Mouse (Mus musculus) hindbrain, embryonic 15.5 days (tissue): ENCODE results near the gene Psmb11. TPM values are rescaled to one million over a fixed set of nuclear protein-coding genes. Genes with fewer than 3 reads are reported as not detected.

Experiments used
- ATAC-seq: fragments of 200-750 bp; cut with Nextera tagmentation; 2 replicates; pipeline ENCODE4 v1.8.0; 2017; ENCODE audit warnings: low read depth, moderate number of reproducible peaks, moderate TSS enrichment; ENCODE audit not compliant: low FRiP score
- H3K27ac ChIP-seq: fragments of 300-500 bp; sonication (generic); replicated peaks from 2 replicates; pipeline ENCODE4 v1.5.1; 2015; ENCODE audit warnings: mild to moderate bottlenecking, inconsistent platforms
- H3K27me3 ChIP-seq: fragments of 300-500 bp; sonication (generic); 2 replicates; pipeline ENCODE4 v1.6.1; 2015; ENCODE audit warnings: control low read depth, inconsistent platforms
- H3K36me3 ChIP-seq: fragments of 300-500 bp; sonication (generic); 2 replicates; pipeline ENCODE4 v1.6.1; 2015; ENCODE audit warnings: control low read depth, inconsistent platforms
- H3K4me1 ChIP-seq: fragments of 300-500 bp; sonication (generic); replicated peaks from 2 replicates; pipeline ENCODE4 v1.6.1; 2015; ENCODE audit warnings: control low read depth, inconsistent platforms
- H3K4me2 ChIP-seq: fragments of 300-500 bp; sonication (generic); 2 replicates; pipeline ENCODE4 v1.6.1; 2015; ENCODE audit warnings: moderate library complexity, mild to moderate bottlenecking, inconsistent platforms
- H3K4me3 ChIP-seq: fragments of 300-500 bp; sonication (generic); 2 replicates; pipeline ENCODE4 v1.5.1; 2015; ENCODE audit warnings: mild to moderate bottlenecking, inconsistent platforms
- H3K9ac ChIP-seq: fragments of 300-500 bp; sonication (generic); 2 replicates; pipeline ENCODE4 v1.6.1; 2015; ENCODE audit warnings: inconsistent platforms
- H3K9me3 ChIP-seq: fragments of 300-500 bp; sonication (generic); 2 replicates; pipeline ENCODE4 v1.6.1; 2016; ENCODE audit warnings: control low read depth, inconsistent platforms
- WGBS: fragments of 180-500 bp; shearing (Covaris S2); methylation state at CpG from one replicate; pipeline ENCODE4 v1.1.7; 2015; 5-methylcytosine and 5-hydroxymethylcytosine counted together
- polyA plus RNA-seq: library from polyadenylated mRNA; unstranded; fragments of >200 nt; fragmentation: Nextera tagmentation; extraction: Ambion mirVana; gene quantifications from 2 replicates; pipeline ENCODE4 v1.2.1, GENCODE M21; 2015

The Psmb11 gene
- polyA plus RNA-seq = not detected in 2 replicates

DNA sequence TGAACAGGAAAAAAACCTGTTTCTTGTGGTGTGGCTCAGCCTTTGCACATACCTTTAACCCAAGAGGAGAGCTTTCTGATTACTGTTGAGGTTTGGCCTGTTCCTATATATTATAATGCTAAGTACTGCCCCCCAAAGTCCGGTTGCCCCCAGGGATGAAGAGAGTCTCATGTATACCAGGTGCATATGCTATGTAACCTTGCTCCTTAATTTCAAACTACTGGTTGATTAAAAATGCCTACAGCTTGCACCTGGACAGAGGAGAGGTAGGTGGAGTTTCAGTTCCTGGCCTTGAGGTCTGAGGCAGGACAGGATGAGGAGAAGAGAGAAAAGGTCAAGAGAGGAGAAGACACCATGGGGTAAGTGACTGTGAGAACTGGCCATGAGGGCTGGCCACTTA, at the start of gene Psmb11:
Psmb11 (plus strand) TSS at position 301 of the 400 bp plus-strand sequence.
- H3K4me3 ChIP-seq = no peak within 1 kb of the TSS
- H3K27ac ChIP-seq = no peak within 1 kb of the TSS
- H3K4me2 ChIP-seq = no peak within 1 kb of the TSS
- no peak for ATAC-seq
- H3K4me1 ChIP-seq = peaks cover 11% of the 10 kb centered on the region
- H3K27me3 ChIP-seq = no peaks in the 10 kb centered on the region
- no peaks in the 10 kb centered on the region for H3K36me3 ChIP-seq
- 95% methylated on average over 1 of the region's 1 CpGs for whole genome bisulfite sequencing
- no peak within 1 kb of the TSS for H3K9ac ChIP-seq
- no peaks in the 10 kb centered on the region for H3K9me3 ChIP-seq

DNA sequence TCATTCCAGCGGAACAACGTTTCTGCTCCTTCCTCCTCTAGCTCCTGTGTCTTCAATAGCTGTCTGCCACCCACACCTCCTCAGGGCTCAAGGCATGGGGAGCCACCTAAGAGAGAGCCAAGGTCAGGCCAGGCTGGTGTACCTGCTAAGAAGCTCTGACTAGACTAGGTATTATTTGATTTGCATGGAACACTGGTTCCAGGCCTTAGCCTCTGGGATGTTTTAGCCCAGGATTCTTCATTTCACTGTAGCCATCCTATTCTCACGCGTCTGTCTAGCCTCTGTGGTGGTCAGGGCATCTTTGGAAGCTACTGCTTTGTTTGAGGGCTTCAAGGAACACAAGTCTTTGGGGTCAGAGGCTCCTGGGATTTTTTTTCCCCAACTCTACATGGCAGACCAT, 49.1 kb upstream of the Psmb11 start:
- Histone ChIP-seq H3K9ac (no peak overlapping the region), H3K4me1 (peaks cover 50% of the 10 kb centered on the region), H3K27me3 (peaks cover 27% of the 10 kb centered on the region), H3K27ac (0 out of 2 replicates have a peak overlapping the region, but pooled peaks have one; percentile 30), H3K36me3 (no peaks in the 10 kb centered on the region), H3K9me3 (no peaks in the 10 kb centered on the region), H3K4me3 (no peak overlapping the region), H3K4me2 (no peak overlapping the region)
- WGBS = 48% methylated on average over 4 of the region's 4 CpGs
- no peak for ATAC-seq

DNA sequence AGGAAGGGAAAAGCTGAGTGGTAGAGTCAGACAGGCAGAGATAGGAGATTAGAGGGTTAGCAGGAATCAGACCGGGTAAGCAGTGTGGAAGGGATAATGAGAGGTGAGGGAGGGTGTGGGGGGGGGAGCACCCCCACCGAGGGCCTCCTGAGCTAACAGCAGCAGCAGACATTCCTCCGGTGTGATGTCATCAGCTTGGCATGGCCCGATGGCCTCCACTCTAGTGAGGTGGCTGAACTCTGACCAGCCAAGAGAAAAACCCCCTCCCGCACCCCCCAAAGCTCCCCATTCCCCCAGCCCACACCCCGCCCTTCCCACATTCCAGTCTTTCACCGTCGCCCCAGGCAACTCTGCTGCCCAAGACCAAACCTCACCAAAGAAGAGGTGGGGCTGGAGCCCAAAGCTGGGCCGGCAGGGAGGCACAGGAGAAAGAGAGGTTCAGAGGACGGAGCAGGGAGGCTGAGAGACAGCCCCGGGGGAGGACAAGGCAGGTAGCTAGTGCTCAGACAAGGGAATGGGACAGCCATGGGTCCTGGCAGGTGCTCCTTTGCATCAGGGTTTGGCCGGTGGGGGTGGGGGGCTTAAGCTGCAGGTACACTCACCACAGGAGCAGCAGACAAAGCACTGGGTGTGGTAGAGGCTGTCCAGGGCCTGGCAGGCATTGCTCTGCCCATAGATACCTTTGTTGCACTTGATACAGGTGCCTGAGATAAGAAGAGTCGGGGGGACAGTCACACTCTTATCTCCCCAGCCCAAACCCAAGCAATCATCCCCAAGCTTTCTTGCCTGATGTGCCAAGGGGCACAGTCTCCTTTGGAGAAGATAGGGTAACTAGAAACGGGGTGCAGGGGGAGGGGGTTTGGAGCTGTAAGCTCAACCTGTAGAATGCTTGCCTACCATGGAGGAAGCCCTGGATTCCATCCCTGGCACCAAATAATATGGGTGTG, 48.2 kb upstream of the Psmb11 start:
- Histone ChIP-seq H3K27me3 (peaks cover 29% of the 10 kb centered on the region), H3K4me1 (peaks cover 55% of the 10 kb centered on the region), H3K27ac (0 out of 2 replicates have a peak overlapping the region, but pooled peaks have one; percentile 30), H3K9me3 (no peaks in the 10 kb centered on the region), H3K4me2 (peak overlapping the region; percentile 81), H3K36me3 (no peaks in the 10 kb centered on the region), H3K4me3 (no peak overlapping the region), H3K9ac (no peak overlapping the region)
- 8% methylated on average over 14 of the region's 14 CpGs for WGBS
- no peak for ATAC-seq

DNA sequence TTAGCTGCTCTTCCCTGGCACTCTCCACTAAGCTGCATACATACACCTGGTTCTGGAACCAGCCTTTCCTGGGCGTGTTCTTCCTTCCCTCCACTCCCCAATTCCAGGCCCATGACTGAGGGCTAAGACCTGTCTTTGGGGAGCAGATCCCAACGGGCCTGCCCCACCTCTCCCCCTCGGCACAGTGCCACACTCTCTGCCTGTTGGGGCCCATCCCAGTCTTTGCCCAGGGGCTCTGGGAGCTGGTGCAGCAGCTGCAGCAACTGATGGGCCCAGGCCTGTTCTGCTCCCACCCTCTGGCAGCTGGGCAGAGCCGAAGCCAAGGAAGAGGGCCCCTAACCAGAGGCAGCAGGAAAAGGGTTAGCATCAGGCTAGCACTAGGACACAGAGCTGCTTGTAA, 47.0 kb upstream of the Psmb11 start:
- Histone ChIP-seq H3K4me2 (peak overlapping the region; percentile 81), H3K27ac (no peak overlapping the region), H3K27me3 (peaks cover 33% of the 10 kb centered on the region), H3K36me3 (no peaks in the 10 kb centered on the region), H3K9me3 (no peaks in the 10 kb centered on the region), H3K9ac (no peak overlapping the region), H3K4me3 (peak overlapping the region; percentile 12), H3K4me1 (peaks cover 62% of the 10 kb centered on the region)
- 9% methylated on average over 4 of the region's 4 CpGs for WGBS
- no peak for ATAC-seq

DNA sequence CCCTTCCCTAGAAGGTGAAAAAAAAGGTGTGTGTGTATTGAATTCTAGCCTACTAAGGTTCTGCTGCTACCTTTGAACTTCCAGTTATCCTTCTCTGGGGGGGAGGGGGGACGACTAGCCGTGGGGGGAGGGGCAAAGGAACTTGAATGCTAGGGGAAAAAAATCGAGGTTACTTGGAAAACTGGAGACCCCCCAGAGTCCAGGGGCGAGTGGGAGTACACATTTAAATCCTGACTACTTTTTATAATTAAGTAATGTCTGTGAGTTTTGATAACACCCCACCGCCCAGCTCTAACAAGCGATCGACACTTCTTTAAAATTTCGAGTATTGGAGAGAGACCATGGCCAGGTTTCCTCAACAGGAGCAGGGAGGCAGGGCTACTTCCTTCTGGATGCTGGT, 46.2 kb upstream of the Psmb11 start:
- WGBS = 6% methylated on average over 8 of the region's 8 CpGs
- Histone ChIP-seq H3K4me2 (peak overlapping the region; percentile 81), H3K9ac (peak overlapping the region; percentile 5; the same call in 1 of the 2 replicates), H3K27ac (no peak overlapping the region), H3K9me3 (no peaks in the 10 kb centered on the region), H3K27me3 (peaks cover 34% of the 10 kb centered on the region), H3K4me1 (peaks cover 56% of the 10 kb centered on the region), H3K36me3 (no peaks in the 10 kb centered on the region), H3K4me3 (peak overlapping the region; percentile 51)
- no peak for ATAC-seq

DNA sequence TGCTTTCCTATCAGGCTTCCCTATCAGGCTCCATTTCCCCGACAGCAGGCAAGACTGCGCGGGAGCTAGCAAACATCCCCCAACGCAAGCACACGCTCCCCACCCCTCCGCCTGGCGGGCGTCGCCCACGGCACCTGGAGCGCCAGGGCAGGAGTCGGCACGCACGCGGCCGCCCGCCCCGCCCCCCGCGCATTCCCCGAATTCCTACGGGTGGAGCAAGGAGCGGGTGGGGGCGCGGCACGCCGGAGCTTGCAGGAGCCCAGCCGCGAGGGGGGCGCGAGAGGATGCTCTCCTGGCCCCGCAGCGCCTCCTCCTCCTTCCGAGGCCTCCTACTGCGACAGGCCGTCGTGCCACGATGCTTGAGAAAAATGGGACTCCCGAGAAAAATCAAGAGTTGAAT, 45.6 kb upstream of the Psmb11 start:
- ATAC-seq = no peak
- Histone ChIP-seq H3K9ac (peak overlapping the region; percentile 5; the same call in 1 of the 2 replicates), H3K9me3 (no peaks in the 10 kb centered on the region), H3K4me3 (peak overlapping the region; percentile 51), H3K36me3 (no peaks in the 10 kb centered on the region), H3K4me1 (peaks cover 55% of the 10 kb centered on the region), H3K4me2 (peak overlapping the region; percentile 81), H3K27me3 (peaks cover 34% of the 10 kb centered on the region), H3K27ac (no peak overlapping the region)
- WGBS = under 1% methylated on average over 39 of the region's 39 CpGs

DNA sequence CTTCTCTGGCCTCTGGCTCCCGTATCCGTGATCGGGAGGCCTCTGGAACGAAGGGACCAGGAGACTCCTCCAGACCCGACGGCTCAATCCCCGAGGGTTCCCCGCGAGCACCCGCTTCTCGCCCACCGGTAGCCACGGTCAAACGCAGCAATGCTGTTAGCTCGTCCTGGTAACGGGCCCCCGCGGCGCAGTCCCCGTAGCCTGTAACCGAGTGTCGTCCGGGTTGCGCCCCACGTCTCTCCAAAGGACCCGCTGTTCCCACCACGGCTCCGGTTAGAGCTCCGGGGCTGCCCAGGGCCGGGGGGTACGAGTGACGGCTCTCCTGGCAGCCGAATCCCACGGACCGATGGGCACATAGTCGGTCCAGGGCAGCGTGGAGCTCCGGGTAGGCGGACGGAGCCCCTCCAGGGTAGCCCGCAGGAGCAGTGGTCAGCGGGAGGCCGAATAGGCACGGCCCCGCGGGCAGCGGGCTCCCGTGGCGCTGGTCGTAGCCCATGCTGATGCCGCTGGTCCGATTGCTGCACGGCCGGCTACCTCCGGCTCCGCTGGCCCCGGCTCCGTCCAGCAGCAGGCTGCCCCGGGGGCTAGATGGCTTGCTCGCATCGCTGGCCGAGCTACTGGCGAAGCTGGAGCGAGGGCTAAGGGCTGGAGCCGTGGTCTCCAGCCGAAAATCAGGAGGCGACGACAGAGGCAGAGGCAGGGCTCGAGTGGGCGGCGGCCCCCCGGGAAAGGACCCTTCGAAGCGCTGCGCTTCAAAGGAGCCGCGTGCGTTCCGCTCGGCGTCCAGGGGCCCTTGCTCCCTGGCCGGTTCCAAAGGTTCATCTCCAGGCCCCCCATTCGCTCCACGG, 44.8 kb upstream of the Psmb11 start:
- peak overlapping the region; percentile 81 for H3K4me2 ChIP-seq

DNA sequence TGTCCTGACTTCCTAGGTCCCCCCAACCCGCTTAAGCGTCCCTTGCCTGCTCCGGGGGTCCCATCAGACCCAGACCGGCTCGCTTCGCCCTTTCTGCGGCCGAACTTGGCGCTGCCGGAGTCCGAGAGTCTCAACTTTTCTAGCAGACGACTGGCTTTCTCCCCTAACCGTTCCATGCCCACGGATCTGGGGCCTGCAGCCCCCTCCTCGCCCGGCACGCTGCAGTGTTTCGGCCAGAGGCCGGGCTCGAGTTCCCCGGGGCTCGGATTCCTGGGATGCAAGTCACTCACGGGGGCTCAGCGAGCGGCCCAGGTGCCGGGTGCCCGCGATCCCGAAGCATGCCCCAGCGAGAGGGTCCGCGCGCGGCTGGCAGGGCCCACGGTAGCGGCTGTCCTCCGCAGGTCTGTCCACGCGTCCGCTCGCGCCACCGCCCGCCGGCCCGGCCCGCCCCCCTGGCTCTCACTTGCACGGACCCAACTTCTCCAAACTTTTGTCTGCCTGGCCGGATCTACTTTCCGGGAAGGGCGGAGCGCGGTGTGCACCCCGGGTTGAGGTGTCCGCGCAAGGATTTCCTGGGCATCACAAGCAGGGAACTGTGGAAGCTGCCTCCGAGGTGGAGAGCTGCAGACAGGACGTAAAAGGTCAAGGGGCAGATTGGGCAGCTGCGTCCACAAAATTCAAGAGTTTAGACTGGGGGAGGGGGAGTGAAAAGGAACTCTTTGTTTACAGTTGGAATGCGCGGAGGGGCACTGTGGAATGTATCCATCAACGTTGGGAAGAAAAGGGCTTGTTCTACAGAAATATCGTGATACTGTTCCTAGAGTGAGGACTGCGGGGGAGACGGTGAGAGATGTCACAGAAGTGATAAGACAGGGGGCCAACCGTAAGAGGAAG, 43.9 kb upstream of the Psmb11 start, which contains the start of gene Ajuba:
Ajuba (minus strand) TSS at position 470 of the 894 bp plus-strand sequence.
- H3K4me2 ChIP-seq = peak within 1 kb of the TSS; percentile 81
- peaks cover 34% of the 10 kb centered on the region for H3K27me3 ChIP-seq
- H3K4me1 ChIP-seq = peaks cover 55% of the 10 kb centered on the region
- no peaks in the 10 kb centered on the region for H3K36me3 ChIP-seq
- WGBS = under 1% methylated on average over 59 of the region's 66 CpGs
- peak within 1 kb of the TSS; percentile 73 for H3K27ac ChIP-seq
- H3K9me3 ChIP-seq = no peaks in the 10 kb centered on the region
- peak within 1 kb of the TSS; percentile 49 for H3K9ac ChIP-seq
- peak; percentile 78 for ATAC-seq
- H3K4me3 ChIP-seq = peak within 1 kb of the TSS; percentile 51

More for the DNA sequence above, 44.8 kb upstream of the Psmb11 start:
- Histone ChIP-seq H3K27me3 (peaks cover 34% of the 10 kb centered on the region), H3K4me1 (peaks cover 55% of the 10 kb centered on the region), H3K9ac (peak overlapping the region; percentile 49), H3K9me3 (no peaks in the 10 kb centered on the region), H3K36me3 (no peaks in the 10 kb centered on the region), H3K27ac (peak overlapping the region; percentile 73), H3K4me3 (peak overlapping the region; percentile 51)
- ATAC-seq = no peak
- under 1% methylated on average over 81 of the region's 84 CpGs for WGBS

DNA sequence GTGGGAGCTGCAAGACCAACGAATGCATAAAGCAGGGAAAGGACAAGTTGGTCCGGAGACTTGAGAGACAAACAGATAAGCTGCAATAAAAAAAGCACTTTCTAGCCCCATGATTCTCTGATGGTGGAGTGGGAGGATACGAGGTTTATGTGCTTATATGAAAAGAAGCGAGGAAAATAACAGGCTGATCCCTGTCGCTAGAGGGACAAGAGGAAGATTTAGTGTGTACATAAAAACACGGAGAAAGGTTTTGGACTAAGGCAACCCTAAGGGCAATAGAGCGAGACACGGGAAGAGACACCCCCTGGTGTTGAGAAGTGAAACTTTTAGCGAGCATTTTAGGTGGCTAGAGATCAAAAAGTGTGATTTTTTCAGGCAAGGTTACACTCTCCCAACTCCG, 43.2 kb upstream of the Psmb11 start:
- peaks cover 48% of the 10 kb centered on the region for H3K4me1 ChIP-seq
- H3K36me3 ChIP-seq = no peaks in the 10 kb centered on the region
- no peaks in the 10 kb centered on the region for H3K9me3 ChIP-seq
- H3K4me2 ChIP-seq = peak overlapping the region; percentile 81
- WGBS = 1% methylated on average over 10 of the region's 10 CpGs
- ATAC-seq = peak; percentile 21; the same call in 1 of the 2 replicates
- H3K9ac ChIP-seq = peak overlapping the region; percentile 20; the same call in 1 of the 2 replicates
- peaks cover 32% of the 10 kb centered on the region for H3K27me3 ChIP-seq
- peak overlapping the region; percentile 73 for H3K27ac ChIP-seq
- peak overlapping the region; percentile 51 for H3K4me3 ChIP-seq

DNA sequence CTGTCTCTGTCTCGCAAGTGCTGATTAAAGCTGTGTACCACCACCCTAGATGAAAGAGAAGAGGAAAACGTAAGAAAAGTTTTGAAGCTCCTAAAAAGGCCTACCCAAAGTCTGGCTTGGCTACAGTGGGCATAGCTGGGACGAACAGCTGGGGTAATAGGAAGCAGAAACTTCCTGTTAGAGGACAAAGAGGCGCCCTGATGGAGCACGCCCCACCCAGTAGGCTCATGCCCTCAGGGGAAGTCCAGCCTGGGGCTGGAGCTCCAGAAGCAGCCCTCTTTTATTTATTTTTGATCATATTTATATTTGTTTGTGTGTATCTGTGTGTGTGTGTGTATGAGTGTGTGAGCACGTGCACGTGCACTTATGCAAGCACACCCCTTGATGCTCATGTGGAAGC, 41.6 kb upstream of the Psmb11 start:
- Histone ChIP-seq H3K27me3 (peaks cover 17% of the 10 kb centered on the region), H3K4me1 (peaks cover 33% of the 10 kb centered on the region), H3K9ac (no peak overlapping the region), H3K4me3 (no peak overlapping the region), H3K27ac (no peak overlapping the region), H3K4me2 (no peak overlapping the region), H3K36me3 (0 out of 2 replicates have a peak, but pooled peaks cover 7% of the 10 kb centered on the region), H3K9me3 (no peaks in the 10 kb centered on the region)
- 88% methylated on average over 7 of the region's 7 CpGs for WGBS
- no peak for ATAC-seq

DNA sequence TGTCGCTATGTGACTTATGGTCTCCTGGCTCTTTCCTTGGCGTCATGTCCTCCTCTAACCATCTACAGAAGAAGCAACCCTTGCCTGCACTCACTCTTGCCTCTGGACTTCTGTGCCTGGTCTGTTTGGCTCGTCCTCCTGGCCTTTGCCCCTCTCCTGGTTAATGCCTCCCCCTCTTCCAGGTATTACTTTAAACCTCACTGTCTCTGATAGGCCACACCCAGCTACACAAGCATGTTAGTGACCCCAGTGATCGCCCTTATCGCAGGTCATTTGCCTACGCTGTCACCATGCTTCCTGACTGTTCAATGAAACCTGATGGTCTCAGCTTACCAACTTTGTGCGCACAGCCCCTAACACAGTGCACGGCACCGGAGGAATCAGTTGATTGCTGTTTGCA, 38.7 kb upstream of the Psmb11 start:
- Histone ChIP-seq H3K9me3 (no peaks in the 10 kb centered on the region), H3K4me3 (no peak overlapping the region), H3K36me3 (0 out of 2 replicates have a peak, but pooled peaks cover 8% of the 10 kb centered on the region), H3K27ac (no peak overlapping the region), H3K27me3 (peaks cover 5% of the 10 kb centered on the region; the same call in 1 of the 2 replicates), H3K4me2 (no peak overlapping the region), H3K9ac (no peak overlapping the region), H3K4me1 (peaks cover 10% of the 10 kb centered on the region)
- no peak for ATAC-seq
- WGBS = 95% methylated on average over 9 of the region's 9 CpGs
